Mouse (Mus musculus) neural tube, embryonic 11.5 days (tissue): ENCODE data around the gene Acsl4. TPM values are rescaled to one million over a fixed set of nuclear protein-coding genes. Genes with fewer than 3 reads are reported as not detected.

ENCODE experiments used
- ATAC-seq: fragments of 200-750 bp; cut with Nextera tagmentation; 2 replicates; pipeline ENCODE4 v1.8.0; 2017; ENCODE audit warnings: moderate number of reproducible peaks, mild to moderate bottlenecking, moderate TSS enrichment, moderate library complexity; ENCODE audit not compliant: insufficient read depth, low FRiP score, low TSS enrichment
- DNase-seq: peaks from one replicate; pipeline ENCODE4 v3.0.0-alpha.2; 2015; ENCODE audit warnings: low spot score
- H3K27ac ChIP-seq: fragments of 300-500 bp; sonication (generic); 2 replicates; pipeline ENCODE4 v1.5.1; 2014; ENCODE audit warnings: low read depth, mild to moderate bottlenecking, low read length
- H3K27me3 ChIP-seq: fragments of 300-500 bp; sonication (generic); 2 replicates; pipeline ENCODE4 v1.6.1; 2014; ENCODE audit warnings: mild to moderate bottlenecking, low read length, mixed read lengths; ENCODE audit not compliant: control insufficient read depth, insufficient read depth
- H3K36me3 ChIP-seq: fragments of 300-500 bp; sonication (generic); 2 replicates; pipeline ENCODE4 v1.6.1; 2014; ENCODE audit warnings: mild to moderate bottlenecking, low read length, moderate library complexity, mixed read lengths; ENCODE audit not compliant: control insufficient read depth, insufficient read depth
- H3K4me1 ChIP-seq: fragments of 300-500 bp; sonication (generic); 2 replicates; pipeline ENCODE4 v1.6.1; 2014; ENCODE audit warnings: low read length, mixed read lengths; ENCODE audit not compliant: control insufficient read depth, insufficient read depth
- H3K4me2 ChIP-seq: fragments of 300-500 bp; sonication (generic); 2 replicates; pipeline ENCODE4 v1.6.1; 2014; ENCODE audit warnings: low read depth, mild to moderate bottlenecking, moderate library complexity
- H3K4me3 ChIP-seq: fragments of 300-500 bp; sonication (generic); 2 replicates; pipeline ENCODE4 v1.5.1; 2014; ENCODE audit warnings: low read depth, low read length
- H3K9ac ChIP-seq: fragments of 300-500 bp; sonication (generic); 2 replicates; pipeline ENCODE4 v1.6.1; 2014; ENCODE audit warnings: mild to moderate bottlenecking, low read length
- H3K9me3 ChIP-seq: fragments of 300-500 bp; sonication (generic); 2 replicates; pipeline ENCODE4 v1.6.1; 2016; ENCODE audit warnings: low read length; ENCODE audit not compliant: control insufficient read depth
- WGBS: fragments of 180-500 bp; shearing (Covaris S2); extraction: QIAGEN DNeasy Blood & Tissue Kit; methylation state at CpG from one replicate; pipeline ENCODE4 v1.1.7; 2014; 5-methylcytosine and 5-hydroxymethylcytosine counted together
- polyA plus RNA-seq: library from polyadenylated mRNA; unstranded; fragments of >200 nt; fragmentation: Nextera tagmentation; extraction: Ambion mirVana; gene quantifications from 2 replicates; pipeline ENCODE4 v1.2.1, GENCODE M21; 2014

The Acsl4 gene
- 28.7 and 31.2 TPM in 2 replicates for polyA plus RNA-seq

DNA sequence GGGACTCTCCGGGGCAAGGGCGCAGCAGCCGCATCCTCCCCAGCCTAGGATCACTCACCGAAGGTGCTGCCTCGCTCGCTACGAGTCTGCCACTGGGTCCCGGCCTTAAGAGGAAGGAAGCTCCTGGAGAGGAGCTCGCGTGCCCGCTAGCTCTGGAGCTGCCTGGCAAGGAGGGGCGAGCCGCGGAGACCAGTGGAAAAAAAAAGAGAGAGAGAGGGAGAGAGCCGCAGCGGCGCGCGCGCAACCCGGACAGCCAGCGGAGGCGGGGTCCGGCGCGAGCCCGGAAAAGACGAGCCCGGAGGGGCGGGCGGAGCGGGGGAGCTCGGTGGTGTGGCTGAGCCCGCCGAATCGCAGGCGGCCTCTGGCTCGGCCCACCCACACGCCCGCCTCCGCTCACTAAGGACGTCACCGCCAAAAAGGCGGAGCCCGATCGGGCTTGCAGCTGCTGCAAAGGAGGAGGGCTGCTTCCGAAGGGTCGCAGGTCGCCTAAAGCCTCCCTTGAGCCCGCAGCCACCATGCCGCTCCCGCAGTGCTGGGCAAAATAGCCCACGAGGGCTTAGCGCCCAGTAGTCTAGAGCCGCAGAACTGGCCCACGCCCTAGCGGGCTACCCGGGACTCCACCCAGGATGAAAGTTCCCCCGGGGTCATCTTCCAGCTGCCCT lies at the start of gene Acsl4:
Acsl4 (minus strand) TSS at position 289 of the 662 bp plus-strand sequence.
- H3K36me3 ChIP-seq = no peaks in the 10 kb centered on the region
- peak within 1 kb of the TSS; percentile 44 for H3K4me2 ChIP-seq
- H3K27me3 ChIP-seq = no peaks in the 10 kb centered on the region
- peak within 1 kb of the TSS; percentile 60 for H3K9ac ChIP-seq
- DNase-seq (peak; percentile 92), ATAC-seq (peak; percentile 98)
- no peaks in the 10 kb centered on the region for H3K4me1 ChIP-seq
- H3K4me3 ChIP-seq = peak within 1 kb of the TSS; percentile 56
- no peaks in the 10 kb centered on the region for H3K9me3 ChIP-seq
- peak within 1 kb of the TSS; percentile 44; the same call in 1 of the 2 replicates for H3K27ac ChIP-seq
- WGBS = 10% methylated on average over 53 of the region's 59 CpGs

DNA sequence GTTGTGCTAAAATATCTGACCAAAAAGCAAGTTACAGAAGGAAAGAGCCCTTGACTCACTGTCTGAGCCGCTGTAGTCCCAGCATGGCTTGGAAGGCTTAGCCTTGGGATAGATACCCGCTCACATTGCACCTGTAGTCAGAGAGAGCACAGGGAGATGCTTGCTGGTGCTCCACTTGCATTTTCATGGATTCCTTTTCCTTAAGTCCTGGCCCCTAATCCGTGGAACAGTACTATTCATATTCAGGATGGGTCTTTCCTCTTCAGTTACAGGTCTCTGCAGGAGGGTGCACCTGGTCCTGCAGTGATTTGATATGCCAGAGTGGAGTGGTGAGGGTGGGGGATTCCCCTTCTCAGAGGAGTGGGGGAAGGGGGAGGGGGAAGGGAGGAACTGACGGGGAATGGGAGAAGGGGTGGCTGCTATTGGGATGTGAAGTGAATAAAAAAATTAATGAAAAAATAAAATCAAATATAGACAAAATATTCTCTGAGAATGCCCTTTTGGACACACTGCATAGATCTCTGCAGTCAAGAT lies 47.7 kb upstream of the Acsl4 start:
- 49% methylated on average over 4 of the region's 4 CpGs for WGBS
- DNase-seq = no peak
- Histone ChIP-seq H3K9me3 (no peaks in the 10 kb centered on the region), H3K4me2 (no peak overlapping the region), H3K9ac (no peak overlapping the region), H3K36me3 (no peaks in the 10 kb centered on the region), H3K4me3 (no peak overlapping the region), H3K27me3 (peaks cover 2% of the 10 kb centered on the region; the same call in 1 of the 2 replicates), H3K4me1 (no peaks in the 10 kb centered on the region), H3K27ac (no peak overlapping the region)
- ATAC-seq = no peak

DNA sequence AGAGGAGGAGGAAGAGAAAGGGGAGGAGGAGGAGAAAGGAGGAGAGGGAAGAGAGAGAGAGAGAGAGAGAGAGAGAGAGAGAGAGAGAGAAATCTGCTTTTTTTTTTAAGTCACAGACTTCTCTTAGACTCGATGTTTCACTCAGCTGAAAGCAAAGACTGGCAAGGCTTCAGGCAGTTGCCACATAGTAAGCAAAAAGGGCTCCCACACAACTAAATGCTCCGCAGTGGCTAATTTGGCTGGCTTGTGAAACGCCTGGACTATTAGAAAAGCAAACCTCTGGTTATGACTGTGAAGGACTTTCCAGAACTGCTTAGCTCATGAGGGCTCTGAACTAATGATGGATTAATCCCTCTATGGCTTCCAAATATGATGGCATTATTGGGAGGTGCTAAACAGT lies 42.5 kb upstream of the Acsl4 start:
- no peak overlapping the region for H3K27ac ChIP-seq
- no peaks in the 10 kb centered on the region for H3K9me3 ChIP-seq
- no peaks in the 10 kb centered on the region for H3K4me1 ChIP-seq
- no peak overlapping the region for H3K4me2 ChIP-seq
- no peak overlapping the region for H3K9ac ChIP-seq
- H3K36me3 ChIP-seq = no peaks in the 10 kb centered on the region
- no peaks in the 10 kb centered on the region for H3K27me3 ChIP-seq
- DNase-seq (no peak), ATAC-seq (no peak)
- H3K4me3 ChIP-seq = no peak overlapping the region
- WGBS = 80% methylated on average over 3 of the region's 3 CpGs

DNA sequence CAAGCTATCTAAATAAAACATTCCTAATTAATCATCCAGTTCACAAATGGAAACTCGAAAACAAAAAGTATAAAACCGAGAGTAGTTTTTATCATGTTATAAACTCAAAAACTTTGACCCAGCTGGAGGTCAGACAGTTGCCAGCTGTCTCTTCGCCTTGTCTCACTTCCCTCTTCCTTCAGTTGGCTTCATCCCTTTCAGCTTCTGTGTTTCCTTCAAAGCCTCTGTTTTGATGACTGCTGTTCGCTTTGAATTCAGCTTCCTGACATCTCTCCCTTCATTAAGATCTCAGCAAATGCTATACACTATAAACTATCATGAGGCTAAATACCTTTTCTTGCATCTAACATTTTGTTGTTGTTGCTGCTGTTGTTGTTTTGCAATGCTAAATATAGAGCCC lies 36.8 kb upstream of the Acsl4 start:
- Histone ChIP-seq H3K4me3 (no peak overlapping the region), H3K9me3 (no peaks in the 10 kb centered on the region), H3K4me1 (no peaks in the 10 kb centered on the region), H3K4me2 (no peak overlapping the region), H3K36me3 (no peaks in the 10 kb centered on the region), H3K9ac (no peak overlapping the region), H3K27me3 (no peaks in the 10 kb centered on the region), H3K27ac (no peak overlapping the region)
- ATAC-seq (no peak), DNase-seq (no peak)
- 71% methylated on average over 4 of the region's 4 CpGs for WGBS

DNA sequence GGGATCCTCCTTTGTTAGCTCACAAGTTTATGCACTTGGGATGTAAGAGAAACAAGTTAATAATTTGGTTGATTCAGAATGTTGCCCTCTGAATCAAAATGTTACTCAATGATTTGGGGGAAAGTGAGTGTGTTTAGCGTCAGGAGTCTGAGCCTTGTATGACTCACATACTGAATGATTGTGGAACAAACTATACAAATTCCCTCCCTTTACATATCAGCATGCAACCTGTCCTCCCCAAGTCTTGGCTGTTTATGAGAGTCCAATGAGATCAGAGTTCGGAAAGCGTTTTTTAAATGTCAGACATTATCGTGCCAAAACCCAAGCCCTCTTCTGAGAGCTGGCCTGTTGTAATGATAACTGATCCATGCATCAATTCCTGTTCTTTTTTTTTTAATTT lies 36.3 kb upstream of the Acsl4 start:
- 90% methylated on average over 4 of the region's 4 CpGs for WGBS

DNA sequence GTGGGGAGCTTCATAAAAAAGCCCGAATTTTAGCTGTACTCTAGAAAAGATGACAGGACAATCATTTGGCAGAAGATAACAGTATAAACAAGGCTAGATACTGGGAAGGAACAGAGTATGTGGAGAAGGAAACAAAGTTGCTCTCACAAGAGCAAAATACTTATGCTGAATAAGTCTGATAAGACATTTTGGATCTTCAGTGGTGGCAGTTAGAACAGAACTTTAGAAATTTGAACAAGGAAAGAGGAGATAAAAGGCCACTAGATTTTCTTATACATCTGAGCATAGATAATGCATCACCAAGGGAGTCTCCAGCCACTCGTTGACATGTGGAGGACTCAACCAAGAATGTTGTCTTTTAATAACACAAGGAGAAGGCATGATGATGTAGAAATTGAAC lies 23.5 kb upstream of the Acsl4 start:
- no peak overlapping the region for H3K27ac ChIP-seq
- WGBS = 71% methylated on average over 2 of the region's 2 CpGs
- DNase-seq = no peak

More for the DNA sequence above, 36.3 kb upstream of the Acsl4 start:
- ATAC-seq (no peak), DNase-seq (no peak)
- H3K4me2 ChIP-seq = no peak overlapping the region
- no peak overlapping the region for H3K4me3 ChIP-seq
- H3K9ac ChIP-seq = no peak overlapping the region
- no peaks in the 10 kb centered on the region for H3K36me3 ChIP-seq
- H3K4me1 ChIP-seq = no peaks in the 10 kb centered on the region
- no peaks in the 10 kb centered on the region for H3K9me3 ChIP-seq
- H3K27me3 ChIP-seq = no peaks in the 10 kb centered on the region
- H3K27ac ChIP-seq = no peak overlapping the region

DNA sequence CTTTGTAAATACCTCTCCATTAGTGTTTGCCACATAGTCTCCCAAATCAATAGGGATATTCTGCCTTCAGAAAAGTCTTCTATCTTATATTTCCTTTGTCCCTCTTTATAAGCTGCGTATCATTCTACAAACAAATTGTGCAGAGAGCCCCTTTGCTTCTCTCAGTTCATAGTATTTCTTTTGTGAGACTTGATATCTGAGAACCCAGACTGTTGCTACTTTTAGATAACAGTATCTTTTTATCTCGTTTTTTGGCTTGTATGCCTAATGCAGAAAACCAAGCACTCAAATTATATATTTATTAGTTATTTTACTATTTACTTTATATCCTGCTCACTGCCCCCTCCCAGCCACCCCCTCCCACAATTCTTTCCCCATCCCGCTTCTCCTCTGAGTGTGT lies 19.7 kb upstream of the Acsl4 start:
- no peaks in the 10 kb centered on the region for H3K4me1 ChIP-seq
- no peaks in the 10 kb centered on the region for H3K36me3 ChIP-seq
- no peak overlapping the region for H3K4me3 ChIP-seq
- no peak overlapping the region for H3K27ac ChIP-seq
- no peak overlapping the region for H3K4me2 ChIP-seq
- H3K27me3 ChIP-seq = no peaks in the 10 kb centered on the region
- 76% methylated on average over 3 of the region's 3 CpGs for WGBS
- no peak for DNase-seq
- H3K9ac ChIP-seq = no peak overlapping the region
- no peak for ATAC-seq
- no peaks in the 10 kb centered on the region for H3K9me3 ChIP-seq

More for the DNA sequence above, 23.5 kb upstream of the Acsl4 start:
- Histone ChIP-seq H3K36me3 (no peaks in the 10 kb centered on the region), H3K4me3 (no peak overlapping the region), H3K9ac (no peak overlapping the region), H3K4me1 (no peaks in the 10 kb centered on the region), H3K4me2 (no peak overlapping the region), H3K9me3 (no peaks in the 10 kb centered on the region), H3K27me3 (no peaks in the 10 kb centered on the region)
- ATAC-seq = no peak

DNA sequence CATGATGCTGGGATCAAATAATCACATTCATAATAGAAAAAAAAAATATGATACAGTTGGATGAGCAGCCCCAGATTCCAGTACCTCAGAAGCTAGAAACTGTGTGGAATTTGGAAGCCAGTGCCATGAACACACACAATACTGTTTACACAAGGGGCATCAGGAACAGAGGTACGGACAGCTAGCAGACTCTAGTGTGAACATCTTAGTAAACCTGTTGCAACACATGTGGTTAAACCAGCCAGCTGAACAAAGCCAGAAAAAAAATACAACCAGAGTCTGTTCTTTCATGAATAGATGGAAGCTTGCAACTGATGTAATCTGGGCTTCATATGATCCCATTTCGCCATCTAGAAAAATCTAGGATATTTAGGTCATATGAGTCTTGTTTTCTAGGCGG lies 19.0 kb upstream of the Acsl4 start:
- H3K4me2 ChIP-seq = no peak overlapping the region
- no peaks in the 10 kb centered on the region for H3K4me1 ChIP-seq
- H3K4me3 ChIP-seq = no peak overlapping the region
- no peaks in the 10 kb centered on the region for H3K27me3 ChIP-seq
- H3K27ac ChIP-seq = no peak overlapping the region
- WGBS = 86% methylated on average over 3 of the region's 3 CpGs
- H3K9me3 ChIP-seq = no peaks in the 10 kb centered on the region
- H3K36me3 ChIP-seq = no peaks in the 10 kb centered on the region
- no peak overlapping the region for H3K9ac ChIP-seq
- no peak for DNase-seq
- ATAC-seq = no peak

DNA sequence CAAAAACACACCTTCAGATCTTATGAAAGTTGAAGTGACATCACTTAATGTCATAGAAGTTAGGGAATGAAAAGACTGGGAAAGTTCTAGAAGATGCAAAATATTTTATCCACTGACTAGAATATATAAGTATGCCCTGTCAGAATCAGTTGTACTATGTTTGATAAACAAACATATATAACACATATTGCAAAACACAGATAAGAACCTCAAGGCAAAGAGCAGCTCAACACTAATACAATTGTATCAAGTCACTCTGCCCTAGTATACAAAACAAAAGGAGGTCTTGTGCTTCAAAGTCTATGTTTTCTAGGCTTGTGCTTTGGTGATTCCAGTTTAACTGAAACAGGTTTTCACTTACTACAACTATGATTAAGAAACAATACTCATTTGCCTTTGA lies 12.8 kb upstream of the Acsl4 start:
- ATAC-seq = no peak
- H3K4me3 ChIP-seq = no peak overlapping the region
- no peaks in the 10 kb centered on the region; the same call in 1 of the 2 replicates for H3K27me3 ChIP-seq

More for the DNA sequence above, 12.8 kb upstream of the Acsl4 start:
- Histone ChIP-seq H3K36me3 (no peaks in the 10 kb centered on the region), H3K27ac (no peak overlapping the region), H3K4me2 (no peak overlapping the region), H3K9ac (no peak overlapping the region), H3K4me1 (no peaks in the 10 kb centered on the region), H3K9me3 (no peaks in the 10 kb centered on the region)
- no peak for DNase-seq
